ENCODE assay signal across 8 mouse cellular contexts in the genomic region with DNA sequence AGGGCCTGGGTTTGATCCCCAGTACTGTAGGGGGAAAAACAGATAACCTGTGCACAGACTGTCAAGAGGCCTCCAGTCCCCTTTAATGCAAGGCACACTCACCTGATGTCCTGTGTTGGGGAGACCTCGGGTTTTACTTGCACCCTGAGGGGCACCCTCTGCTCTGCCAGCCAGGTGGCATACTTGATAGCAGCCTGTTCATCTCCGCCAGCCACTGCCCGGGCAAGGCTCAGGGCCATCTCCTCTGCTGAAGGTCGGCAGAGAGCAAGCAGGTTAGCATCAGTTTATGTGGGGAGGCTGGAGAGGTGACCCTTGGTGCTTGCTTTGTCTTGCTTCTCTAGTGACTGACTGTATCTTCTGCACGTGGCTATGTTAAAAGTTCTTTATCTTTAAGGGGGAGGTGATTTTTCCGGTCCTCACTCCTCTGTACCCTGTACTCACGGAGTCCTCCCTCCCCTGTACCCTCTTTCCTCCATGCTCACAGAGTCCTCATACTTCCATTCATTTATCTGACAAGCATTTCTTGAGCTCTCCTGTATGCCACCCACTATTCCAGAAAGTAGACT. TPM values are rescaled to one million over a fixed set of nuclear protein-coding genes. Genes with fewer than 3 reads are reported as not detected.
A peak's percentile ranks its signal among the peaks of the same experiment; 100 is the strongest.
DNase-seq lines count a peak whose midpoint lies in the region; ATAC-seq and TF ChIP-seq lines count a peak whose summit lies in the region.

No protein-coding gene starts in this region.

- H3K4me2 ChIP-seq in lung, embryonic 15.5 days, result peak overlapping the region; percentile 86
- H3K4me2 ChIP-seq in embryonic facial prominence, embryonic 13.5 days, result peak overlapping the region; percentile 76
- H3K4me2 ChIP-seq in intestine, embryonic 15.5 days (replicated peaks), result peak overlapping the region; percentile 68
- peak overlapping the region; percentile 97 for H3K4me2 ChIP-seq in myocyte (ENCODE audit: low read depth)

- no peak for ATAC-seq in lung, embryonic 15.5 days (ENCODE audit: borderline replicate concordance, extremely low read depth, low FRiP score, low TSS enrichment)
- ATAC-seq in embryonic facial prominence, embryonic 13.5 days (ENCODE audit: insufficient number of reproducible peaks, insufficient read depth, low FRiP score, low TSS enrichment, low read depth), result no peak
- no peak for ATAC-seq in intestine, embryonic 15.5 days

- peak overlapping the region; percentile 73 for H3K4me3 ChIP-seq in lung, embryonic 15.5 days
- peak overlapping the region; percentile 82 for H3K4me3 ChIP-seq in embryonic facial prominence, embryonic 13.5 days
- peak overlapping the region; percentile 81 for H3K4me3 ChIP-seq in intestine, embryonic 15.5 days (replicated peaks)
- H3K4me3 ChIP-seq in myocyte, result peak overlapping the region; percentile 87

- peak overlapping the region; percentile 94 for H3ac ChIP-seq in myocyte (ENCODE audit: control insufficient read depth, insufficient read length)

- no peak overlapping the region for H3K27ac ChIP-seq in lung, embryonic 15.5 days
- no peak overlapping the region for H3K27ac ChIP-seq in embryonic facial prominence, embryonic 13.5 days
- H3K27ac ChIP-seq in intestine, embryonic 15.5 days, result no peak overlapping the region

- no peak for DNase-seq in lung, adult 18-20 months
- DNase-seq in frontal cortex, postnatal 25 days (ENCODE audit: low spot score in 2 of 2), result no peak
- no peak for DNase-seq in right cerebral cortex, postnatal 36 days (ENCODE audit: low spot score in 2 of 2)
- no peak for DNase-seq in embryo, embryonic 9.5 days (ENCODE audit: extremely low spot score)

- H3K27me3 ChIP-seq in lung, embryonic 15.5 days, result no peaks in the 10 kb centered on the region
- H3K27me3 ChIP-seq in embryonic facial prominence, embryonic 13.5 days, result no peaks in the 10 kb centered on the region
- H3K27me3 ChIP-seq in intestine, embryonic 15.5 days (replicated peaks), result no peaks in the 10 kb centered on the region
- no peaks in the 10 kb centered on the region for H3K27me3 ChIP-seq in myocyte (ENCODE audit: control insufficient read depth, insufficient read depth, insufficient read length)

- 0 out of 2 replicates have a peak overlapping the region, but pooled peaks have one; percentile 75 for H3K9ac ChIP-seq in lung, embryonic 15.5 days
- peak overlapping the region; percentile 91 for H3K9ac ChIP-seq in embryonic facial prominence, embryonic 13.5 days
- 0 out of 2 replicates have a peak overlapping the region, but pooled peaks have one; percentile 11 for H3K9ac ChIP-seq in intestine, embryonic 15.5 days

- peaks cover 13% of the 10 kb centered on the region for H3K79me2 ChIP-seq in myocyte (ENCODE audit: control insufficient read depth, insufficient read depth)

- TF ChIP-seq POLR2A in myocyte (IDR thresholded peaks at IDR 0.05; ENCODE audit: insufficient read length, low read depth), result no peak

- H3K9me3 ChIP-seq in lung, embryonic 15.5 days, result no peaks in the 10 kb centered on the region
- H3K9me3 ChIP-seq in embryonic facial prominence, embryonic 13.5 days, result no peaks in the 10 kb centered on the region
- no peaks in the 10 kb centered on the region for H3K9me3 ChIP-seq in intestine, embryonic 15.5 days

- peaks cover 24% of the 10 kb centered on the region for H3K4me1 ChIP-seq in lung, embryonic 15.5 days
- peaks cover 21% of the 10 kb centered on the region for H3K4me1 ChIP-seq in embryonic facial prominence, embryonic 13.5 days
- H3K4me1 ChIP-seq in intestine, embryonic 15.5 days (replicated peaks), result peaks cover 6% of the 10 kb centered on the region

- WGBS in lung, embryonic 15.5 days, result 54% methylated on average over 7 of the region's 7 CpGs
- WGBS in embryonic facial prominence, embryonic 13.5 days, result 65% methylated on average over 7 of the region's 7 CpGs
- WGBS in intestine, embryonic 15.5 days, result 61% methylated on average over 7 of the region's 7 CpGs

- peaks cover 20% of the 10 kb centered on the region for H3K36me3 ChIP-seq in lung, embryonic 15.5 days
- peaks cover 37% of the 10 kb centered on the region for H3K36me3 ChIP-seq in embryonic facial prominence, embryonic 13.5 days
- H3K36me3 ChIP-seq in intestine, embryonic 15.5 days, result peaks cover 9% of the 10 kb centered on the region
- no peaks in the 10 kb centered on the region for H3K36me3 ChIP-seq in myocyte (ENCODE audit: control insufficient read depth, insufficient read depth)

TF ChIP-seq in myocyte, 11 proteins besides CTCF, POLR2A, EP300 and RAD21:
- TF ChIP-seq CEBPB (IDR thresholded peaks at IDR 0.05; ENCODE audit: insufficient read depth, poor library complexity, severe bottlenecking) (no peak), POLR2AphosphoS2 (IDR thresholded peaks at IDR 0.05; ENCODE audit: insufficient read length, low read depth) (no peak)

RNA-seq across cellular contexts. Expression of gene Rbck1, which starts 1.5 kb away (rescaled TPM):
- polyA plus RNA-seq in lung, embryonic 15.5 days (2015; fragmentation: Nextera tagmentation; extraction: Ambion mirVana), result 89.7 and 94.4 TPM in 2 replicates
- 83.9 and 95.9 TPM in 2 replicates for polyA plus RNA-seq in embryonic facial prominence, embryonic 13.5 days (2015; fragmentation: Nextera tagmentation; extraction: Ambion mirVana)
- 75.2 and 82.2 TPM in 2 replicates for polyA plus RNA-seq in intestine, embryonic 15.5 days (2015; fragmentation: Nextera tagmentation; extraction: Ambion mirVana)
- polyA plus RNA-seq in myocyte (2012; fragmentation: generic; extraction: Trizol), result 73.3 TPM

RNA-seq across cellular contexts. Expression of gene Trib3, which starts 12.9 kb away (rescaled TPM):
- 4.1 and 5.0 TPM in 2 replicates for polyA plus RNA-seq in lung, embryonic 15.5 days (2015; fragmentation: Nextera tagmentation; extraction: Ambion mirVana)
- 2.8 and 2.9 TPM in 2 replicates for polyA plus RNA-seq in embryonic facial prominence, embryonic 13.5 days (2015; fragmentation: Nextera tagmentation; extraction: Ambion mirVana)
- polyA plus RNA-seq in intestine, embryonic 15.5 days (2015; fragmentation: Nextera tagmentation; extraction: Ambion mirVana), result 4.3 and 4.9 TPM in 2 replicates
- polyA plus RNA-seq in myocyte (2012; fragmentation: generic; extraction: Trizol), result 410 TPM

RNA-seq across cellular contexts. Expression of gene Tbc1d20, which starts 37.3 kb away (rescaled TPM):
- polyA plus RNA-seq in lung, embryonic 15.5 days (2015; fragmentation: Nextera tagmentation; extraction: Ambion mirVana), result 37.3 and 40.3 TPM in 2 replicates
- 45.5 and 45.9 TPM in 2 replicates for polyA plus RNA-seq in embryonic facial prominence, embryonic 13.5 days (2015; fragmentation: Nextera tagmentation; extraction: Ambion mirVana)
- 34.8 and 37.4 TPM in 2 replicates for polyA plus RNA-seq in intestine, embryonic 15.5 days (2015; fragmentation: Nextera tagmentation; extraction: Ambion mirVana)
- 51.8 TPM for polyA plus RNA-seq in myocyte (2012; fragmentation: generic; extraction: Trizol)

RNA-seq across cellular contexts. Expression of gene Nrsn2, which starts 45.5 kb away (rescaled TPM):
- 0.14 and 0.36 TPM in 2 replicates for polyA plus RNA-seq in lung, embryonic 15.5 days (2015; fragmentation: Nextera tagmentation; extraction: Ambion mirVana)
- polyA plus RNA-seq in embryonic facial prominence, embryonic 13.5 days (2015; fragmentation: Nextera tagmentation; extraction: Ambion mirVana), result 2.1 and 2.3 TPM in 2 replicates
- polyA plus RNA-seq in intestine, embryonic 15.5 days (2015; fragmentation: Nextera tagmentation; extraction: Ambion mirVana), result 1.8 and 2.1 TPM in 2 replicates
- polyA plus RNA-seq in myocyte (2012; fragmentation: generic; extraction: Trizol), result not detected

Comparison
In these comparisons a context has a peak if more than half of its experiments do, and no peak if none do; other contexts are left out.
1. H3K9ac ChIP-seq: peak in every context shown above with its lines; median percentile 91 in embryonic facial prominence, embryonic 13.5 days; 75 in lung, embryonic 15.5 days; 11 in intestine, embryonic 15.5 days.
2. RNA of gene Trib3, which starts 12.9 kb away (polyA plus RNA-seq): 410 TPM in myocyte (single experiment); 4.1 to 5.0 TPM in lung, embryonic 15.5 days, 4.3 to 4.9 TPM in intestine, embryonic 15.5 days and 2.8 to 2.9 TPM in embryonic facial prominence, embryonic 13.5 days; every median in the first group is over 10 times any median in the second.
3. Peak in every context shown above with its lines, with median percentiles within 50 percentile points of each other: H3K4me2 ChIP-seq and H3K4me3 ChIP-seq.